Mouse (Mus musculus) neural tube, embryonic 10.5 days (tissue): Measurements from ENCODE around the gene Esrrg.

Experiments used
- DNase-seq: peaks from one replicate; pipeline ENCODE4 v3.0.0-alpha.2; 2017; ENCODE audit warnings: low spot score; ENCODE audit errors: extremely low spot score

Esrrg gene

DNA sequence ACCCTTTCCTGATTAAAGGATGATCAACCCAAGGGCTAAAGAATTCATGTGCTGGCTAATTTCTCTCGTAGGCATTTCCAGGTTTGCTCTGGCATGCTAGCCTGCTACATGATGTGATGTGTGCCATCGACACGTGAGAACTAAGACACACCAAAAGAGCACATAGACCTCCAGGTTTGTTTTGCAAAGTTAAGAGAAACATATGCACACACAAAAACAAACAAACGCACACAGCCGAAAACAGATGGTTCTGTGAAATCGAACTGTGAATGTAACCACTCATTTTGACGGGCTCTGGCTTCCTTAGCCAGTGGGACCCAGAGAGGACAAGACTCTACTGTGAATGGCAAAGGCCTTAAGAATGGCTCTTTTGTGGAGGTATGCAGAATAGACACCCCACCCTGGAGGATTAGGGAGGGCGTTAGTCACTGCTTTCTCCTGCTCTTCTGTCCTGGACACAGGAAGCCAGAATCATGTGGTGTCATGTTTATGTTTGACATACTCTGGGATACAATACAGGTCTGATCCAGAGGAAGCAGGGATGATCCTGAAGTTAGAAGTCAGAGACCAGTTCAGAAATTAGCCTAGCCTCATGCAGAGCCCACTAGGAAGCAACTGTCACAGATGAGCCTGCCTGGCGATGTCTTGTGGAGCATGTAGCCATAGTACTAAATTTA, 217.0 kb downstream of the Esrrg start:
- DNase-seq: no peak

DNA sequence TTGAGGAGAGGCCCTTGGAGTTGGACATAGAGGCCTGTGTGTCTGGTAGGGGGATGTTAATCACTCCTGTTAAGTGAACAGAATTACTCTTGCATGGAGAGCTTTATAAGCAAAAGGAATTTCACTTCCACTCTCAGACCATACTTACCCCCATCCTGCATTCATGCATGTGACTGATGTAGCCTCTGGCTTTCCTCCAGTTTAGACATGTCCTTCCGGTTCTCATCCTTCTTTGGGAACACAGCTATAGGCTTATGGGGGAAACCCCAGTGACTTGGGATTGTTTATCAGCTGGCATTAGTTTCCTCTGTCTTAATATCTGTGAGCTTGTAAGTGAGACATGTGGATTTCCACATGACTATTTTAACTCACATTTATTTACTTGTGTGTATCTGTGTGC, 217.5 kb downstream of the Esrrg start:
- DNase-seq: no peak

DNA sequence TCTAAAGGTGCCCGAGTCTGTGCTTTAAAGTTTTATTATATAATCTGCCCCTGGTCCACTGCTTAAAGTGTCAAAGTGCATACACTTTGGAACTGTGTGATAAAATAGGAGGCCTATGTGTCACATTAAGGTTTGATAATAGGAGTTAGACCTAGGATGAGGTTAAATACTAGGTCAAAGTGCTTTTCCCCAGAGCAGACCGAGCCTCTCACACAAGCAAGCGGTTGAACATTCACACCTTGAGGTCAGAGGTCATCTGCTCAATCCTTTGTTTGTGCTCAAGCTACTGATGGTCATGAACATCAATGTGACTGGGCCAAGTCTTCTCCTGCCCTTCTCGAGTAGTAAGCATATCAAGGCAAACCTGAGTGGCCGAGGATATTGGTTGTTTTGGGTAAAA, 218.3 kb downstream of the Esrrg start:
- DNase-seq: no peak

DNA sequence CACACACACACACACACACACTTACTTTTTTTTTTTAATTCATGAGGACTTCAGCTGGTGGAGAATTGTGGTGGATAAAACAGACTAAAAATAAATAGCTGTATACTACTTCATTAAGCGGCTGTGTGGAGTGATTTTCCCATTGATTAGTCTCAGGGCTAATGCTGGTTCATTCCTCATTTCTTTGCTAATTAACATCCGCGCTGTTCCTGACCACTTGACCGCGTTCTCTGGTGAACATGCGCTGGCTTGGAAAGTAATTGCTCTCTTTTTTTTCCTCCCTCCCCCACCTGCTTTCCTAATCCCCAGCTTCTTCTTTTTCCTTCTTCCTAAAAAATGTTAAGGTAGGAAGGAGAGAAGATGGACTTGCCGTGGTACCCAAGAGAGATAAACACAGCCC, 222.3 kb downstream of the Esrrg start:
- DNase-seq: no peak

DNA sequence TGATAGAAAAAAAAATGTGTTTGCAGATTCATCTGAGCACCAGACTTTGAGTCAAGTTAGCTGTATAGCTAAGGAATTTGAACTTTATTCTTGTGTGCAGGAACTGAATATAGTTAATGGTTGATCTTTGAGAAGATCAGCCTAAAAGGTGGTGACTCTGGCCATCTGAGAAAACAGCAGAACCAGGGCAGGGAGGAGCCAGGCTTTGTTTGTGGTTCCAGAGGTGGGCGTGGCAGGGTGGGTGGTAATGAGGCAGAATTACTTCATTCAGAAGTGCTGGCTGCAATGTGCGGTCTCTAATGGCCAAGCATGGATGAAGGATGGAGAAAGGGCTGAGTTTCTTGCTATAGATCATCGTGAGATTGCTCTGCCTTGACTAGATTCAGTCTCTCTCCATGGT, 224.3 kb downstream of the Esrrg start:
- no peak for DNase-seq

DNA sequence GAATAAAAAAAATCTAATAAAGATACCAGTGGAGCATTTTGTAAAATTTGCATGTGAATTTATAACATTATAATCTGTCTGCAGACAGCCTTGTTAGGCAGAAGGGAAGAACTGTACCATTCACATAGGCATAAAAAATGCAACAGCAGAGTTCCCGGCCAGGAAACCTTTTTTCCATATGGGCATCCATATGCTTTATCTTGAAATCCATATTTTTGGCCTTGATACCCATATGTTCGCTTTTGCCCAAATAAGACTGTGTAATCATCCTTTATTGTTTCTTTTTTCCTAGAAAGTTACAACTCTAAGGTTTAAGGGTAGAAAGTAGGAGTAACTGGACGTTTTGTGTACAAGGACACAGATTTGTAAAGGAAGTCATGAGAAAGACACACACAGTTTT, 226.0 kb downstream of the Esrrg start:
- DNase-seq: no peak

DNA sequence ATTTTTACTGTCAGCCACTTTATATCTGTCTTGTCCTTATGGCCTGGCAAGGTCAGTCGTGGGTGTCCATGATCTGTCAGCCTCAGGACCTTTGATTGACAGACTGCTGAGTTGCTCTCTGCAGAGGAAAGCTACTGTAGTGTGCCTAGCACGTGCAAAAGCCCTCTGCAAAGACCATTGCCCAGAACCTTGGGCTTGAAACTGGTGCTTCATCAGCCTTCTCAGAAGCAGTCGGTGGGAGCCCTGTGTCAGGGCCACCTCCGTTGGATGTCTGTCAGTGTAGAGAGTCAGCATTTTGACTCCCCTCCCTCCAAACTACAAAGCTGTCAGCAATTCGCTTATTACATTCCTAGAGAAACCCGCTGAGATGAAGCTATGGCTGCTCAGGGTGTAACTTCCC, 227.8 kb downstream of the Esrrg start:
- DNase-seq: no peak

DNA sequence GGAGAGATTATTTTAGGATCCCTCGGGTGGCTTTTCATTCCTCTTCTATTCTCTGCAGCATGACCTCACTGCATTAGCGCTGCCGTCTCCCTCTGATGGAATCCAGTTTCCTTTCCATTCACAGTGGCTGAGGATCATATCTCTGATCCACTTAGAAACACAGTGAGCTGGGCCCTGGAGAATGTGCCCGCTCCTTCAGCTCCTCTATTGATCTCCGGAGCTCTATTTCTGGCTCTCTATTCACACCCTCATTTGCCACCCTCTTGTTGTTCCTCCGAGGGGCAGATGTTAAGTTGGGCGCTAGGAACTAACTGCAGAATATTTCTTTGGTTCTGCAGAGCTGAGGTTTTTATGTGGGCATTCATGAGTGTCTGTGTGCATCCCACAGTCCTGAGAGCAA, 228.3 kb downstream of the Esrrg start:
- no peak for DNase-seq

DNA sequence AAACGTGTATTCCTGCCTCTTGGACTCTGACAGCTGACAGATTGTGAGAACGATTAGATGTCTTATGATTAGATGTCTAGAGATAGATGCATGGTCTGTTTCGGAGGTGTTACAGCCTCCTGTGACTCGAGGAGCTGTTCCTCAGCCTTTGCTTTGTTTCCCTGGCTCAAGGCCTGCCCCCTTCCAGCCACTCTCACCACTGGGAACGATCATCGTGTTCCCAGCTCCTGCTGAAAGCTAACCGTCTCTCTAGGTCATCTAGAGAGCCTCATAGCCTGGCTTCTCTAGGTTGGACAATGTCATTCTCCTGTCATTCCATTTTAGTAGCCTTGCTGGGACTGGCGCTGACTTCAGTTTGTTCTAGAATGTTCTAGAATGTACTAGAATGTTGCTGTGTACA, 233.0 kb downstream of the Esrrg start:
- DNase-seq: no peak

DNA sequence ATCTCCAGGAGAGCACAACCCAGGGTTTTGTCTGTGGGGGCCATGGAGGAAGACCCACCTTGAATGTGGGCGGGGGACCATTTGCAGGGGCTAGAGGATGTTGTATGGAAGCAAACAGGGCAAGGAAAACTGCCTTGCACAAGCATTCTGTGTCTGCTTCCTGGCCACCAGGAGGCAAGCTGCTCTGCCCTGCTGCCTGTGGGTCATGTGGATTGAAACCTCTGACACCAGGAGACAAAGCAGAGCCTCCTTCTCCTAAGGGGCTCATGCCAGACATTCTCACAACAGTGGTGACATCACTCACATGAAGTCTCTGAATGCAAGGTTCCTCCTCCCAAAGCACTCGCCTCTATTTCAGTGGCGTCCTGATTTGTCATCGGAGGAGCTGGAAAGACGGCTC, 234.1 kb downstream of the Esrrg start:
- no peak for DNase-seq

DNA sequence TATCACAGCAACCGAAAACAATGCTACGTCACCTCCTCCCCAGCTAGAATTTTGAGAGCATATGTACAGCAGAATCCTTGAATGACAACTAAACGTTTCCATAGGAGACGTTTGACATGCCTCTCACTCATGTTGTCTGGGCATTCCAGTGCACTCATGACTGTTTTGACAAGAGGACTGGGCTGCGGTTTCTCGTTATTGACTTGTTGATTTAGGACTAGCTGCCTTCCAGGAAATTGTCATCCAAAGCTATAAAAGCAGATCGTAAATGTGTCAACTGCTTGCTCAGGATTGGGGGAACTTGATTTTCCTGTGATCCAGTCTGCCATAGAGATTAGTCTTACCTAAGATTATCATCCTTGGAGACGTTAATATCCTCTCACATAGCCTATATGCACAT, 245.6 kb downstream of the Esrrg start:
- DNase-seq: no peak

DNA sequence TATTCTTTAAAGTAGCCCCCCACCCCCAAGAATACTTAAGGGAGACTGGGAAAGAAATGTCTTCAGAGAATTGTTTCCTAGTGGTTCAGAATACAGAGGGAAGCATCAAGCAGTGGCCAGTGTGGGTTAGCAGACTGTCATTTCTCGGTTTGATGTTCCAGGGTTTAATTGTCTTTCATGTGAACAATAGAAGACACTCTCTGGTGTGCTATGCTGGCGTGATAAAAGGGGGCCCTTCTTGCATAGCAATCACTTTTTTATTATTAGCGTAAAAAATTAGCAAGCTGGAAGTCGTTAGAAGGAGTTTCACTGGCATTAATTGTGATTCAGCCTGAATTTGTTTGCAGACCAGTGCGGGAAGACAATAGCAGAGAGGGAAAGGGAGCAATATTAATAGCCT, 253.7 kb downstream of the Esrrg start:
- DNase-seq: no peak

DNA sequence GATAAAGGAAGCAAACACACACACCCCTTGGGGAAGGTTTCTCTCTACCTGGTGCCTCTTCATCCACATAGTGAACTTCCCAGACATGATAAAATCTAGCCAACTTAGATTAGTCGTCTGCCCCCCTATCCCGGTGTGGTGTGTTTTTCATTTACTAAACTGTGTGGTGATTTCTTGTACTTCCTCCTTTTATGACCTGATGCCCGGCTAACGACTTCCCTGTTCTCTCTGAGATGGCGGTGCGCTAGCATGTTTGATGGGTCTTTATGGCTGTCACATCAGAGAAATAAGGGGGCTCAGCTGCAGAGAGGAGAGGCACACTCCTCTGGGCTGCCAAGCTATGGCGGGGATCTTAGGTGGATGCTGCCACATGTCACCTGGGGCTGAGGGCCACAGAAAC, 259.8 kb downstream of the Esrrg start:
- DNase-seq: no peak

DNA sequence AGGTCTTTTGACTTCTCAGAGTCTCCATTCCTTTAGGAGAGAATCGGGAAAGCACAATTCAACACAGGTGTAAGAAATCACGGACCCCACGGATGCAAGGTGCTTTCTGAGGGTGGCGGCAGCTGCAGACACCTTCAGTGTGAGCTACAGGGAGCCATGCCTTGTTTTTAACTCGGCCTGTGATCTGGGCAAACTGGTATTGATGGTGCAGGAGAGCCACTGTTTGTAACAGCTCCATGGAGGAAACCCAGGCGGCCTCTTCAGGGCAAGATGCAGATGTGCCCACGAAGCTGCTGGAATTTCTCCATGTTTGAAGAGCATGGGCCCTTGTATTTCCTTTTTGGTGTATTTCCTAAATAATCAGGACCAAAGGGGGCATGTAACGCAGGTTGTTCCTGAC, 263.6 kb downstream of the Esrrg start:
- DNase-seq: no peak

DNA sequence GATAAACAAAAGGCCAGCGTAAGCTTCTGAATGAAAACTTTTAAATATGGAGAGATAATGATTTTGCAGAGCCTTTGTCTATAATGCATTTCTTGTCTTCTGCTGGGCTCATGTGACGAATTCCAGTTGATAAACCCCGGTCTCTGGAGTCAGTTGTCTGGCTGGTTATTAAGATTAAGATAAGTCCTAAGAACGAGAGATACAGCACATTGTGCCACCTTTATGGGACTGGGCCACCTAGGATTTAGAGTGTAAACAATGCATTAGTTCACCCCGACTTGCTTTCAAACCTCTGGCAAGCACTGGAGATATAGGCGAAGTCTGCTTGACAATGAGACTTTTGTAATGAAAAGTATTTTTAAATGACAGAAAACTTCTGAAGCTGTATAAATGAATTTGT, 264.2 kb downstream of the Esrrg start:
- DNase-seq: no peak

DNA sequence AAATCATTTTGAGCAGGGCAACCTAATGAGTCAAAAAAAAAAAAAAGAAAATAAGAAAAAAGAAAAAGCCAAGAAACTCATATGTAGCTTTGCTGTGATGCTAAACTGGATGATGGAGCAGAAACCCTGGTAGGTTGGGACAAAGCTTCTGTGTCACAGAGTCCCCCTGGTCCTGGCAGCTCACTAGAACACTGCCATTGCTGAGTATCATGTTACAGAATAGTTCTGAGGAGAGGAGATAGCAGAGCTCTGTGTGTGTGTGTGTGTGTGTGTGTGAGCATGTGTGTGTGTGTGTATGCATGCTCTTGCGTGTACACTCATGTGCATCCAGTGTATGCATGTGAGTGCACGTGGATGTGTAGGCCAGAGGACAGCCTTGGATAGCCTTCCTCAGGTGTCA, 265.2 kb downstream of the Esrrg start:
- DNase-seq: no peak

DNA sequence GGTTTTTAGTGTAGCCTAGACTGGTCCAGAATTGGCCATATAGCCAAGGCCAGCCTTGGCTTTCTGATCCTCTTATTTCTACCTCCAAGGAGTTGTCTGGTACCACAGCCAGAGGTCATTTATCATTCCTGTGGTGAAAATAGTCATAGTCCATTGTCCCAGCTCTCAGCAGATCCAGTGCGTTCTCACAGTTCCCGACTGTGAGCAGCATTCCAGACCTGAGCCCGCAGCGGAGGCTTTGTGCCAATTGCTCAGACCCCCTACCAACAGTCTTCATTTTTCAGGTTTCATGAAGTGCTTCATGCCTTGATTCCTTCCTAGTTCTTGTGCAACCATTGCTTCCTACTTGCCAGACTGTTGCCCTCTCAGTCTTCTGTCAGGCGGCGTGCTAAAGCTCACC, 278.7 kb downstream of the Esrrg start:
- DNase-seq: no peak

DNA sequence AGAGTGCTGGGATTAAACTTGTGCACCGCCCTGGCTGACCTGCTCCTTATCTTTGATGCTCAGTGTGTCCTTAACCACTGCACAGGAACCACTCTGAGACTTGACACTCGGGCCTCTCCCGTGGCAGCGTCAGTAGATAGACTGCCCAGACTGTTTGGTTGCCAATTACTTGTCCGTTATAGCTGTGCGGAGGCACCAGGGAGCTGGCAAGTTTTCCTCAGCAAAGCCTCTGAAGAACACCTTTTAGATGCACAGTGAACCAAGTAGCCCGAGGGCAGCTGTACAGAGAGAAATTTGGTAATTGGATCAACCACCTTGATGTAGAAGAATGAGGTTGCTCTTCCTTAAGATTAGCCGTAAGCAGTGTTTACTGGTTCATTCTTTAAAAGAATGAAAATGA, 279.6 kb downstream of the Esrrg start:
- no peak for DNase-seq

DNA sequence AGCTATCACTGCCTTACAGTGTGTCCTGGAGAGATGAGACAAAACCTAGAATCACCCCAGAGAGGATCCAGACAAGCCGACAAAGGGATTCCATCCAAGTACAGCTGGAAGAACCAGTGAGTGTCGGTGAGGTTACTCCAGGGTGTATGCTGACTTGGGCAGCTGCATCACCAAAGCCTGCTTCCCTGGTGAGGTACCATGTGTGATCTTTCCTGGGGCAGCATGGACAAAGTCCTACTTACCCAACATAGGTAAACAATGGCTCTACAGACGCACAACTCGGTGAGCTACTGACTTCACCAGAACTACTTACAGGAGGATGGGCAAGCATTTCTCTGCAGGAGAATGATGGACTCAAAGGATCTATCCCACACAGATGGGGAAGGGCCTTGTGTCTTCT, 280.5 kb downstream of the Esrrg start:
- DNase-seq: no peak

DNA sequence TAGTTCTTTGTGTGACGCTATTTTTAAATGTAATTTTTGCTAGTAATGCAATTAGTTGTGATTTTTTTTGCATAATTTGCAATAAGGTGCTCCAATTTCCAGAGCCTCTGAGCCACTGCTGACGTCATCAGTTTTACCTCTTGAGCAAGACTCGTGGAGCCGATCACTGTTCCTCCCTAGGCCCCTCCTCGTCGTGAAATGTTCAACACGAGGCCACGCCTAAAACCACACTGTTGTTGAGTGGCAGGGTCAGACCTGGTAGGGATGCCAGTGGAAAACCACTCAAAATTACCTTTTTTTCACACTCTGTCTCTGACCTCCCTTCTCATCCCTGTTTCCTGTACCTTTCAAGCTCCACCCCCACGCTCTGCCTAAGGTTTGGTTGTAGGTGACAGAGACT, 282.7 kb downstream of the Esrrg start:
- DNase-seq: no peak

DNA sequence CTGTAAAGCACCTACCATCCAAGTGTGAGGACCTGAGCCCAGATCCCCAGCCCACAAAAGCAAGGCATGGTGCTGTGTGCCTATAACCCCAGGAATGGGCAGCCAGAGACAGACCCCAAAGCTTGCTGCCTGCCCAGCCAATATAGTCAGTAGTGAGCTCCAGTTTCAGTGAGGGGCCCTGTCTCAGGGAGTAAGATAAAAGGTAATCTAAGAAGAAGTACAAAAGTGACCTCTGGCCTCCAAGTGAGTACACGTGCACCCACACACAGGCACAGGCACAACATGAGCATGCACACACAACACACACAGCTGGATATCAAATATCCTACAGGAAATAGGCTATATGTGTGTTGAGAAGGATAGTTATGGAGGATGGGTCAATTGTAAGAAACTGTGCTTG, 286.9 kb downstream of the Esrrg start:
- DNase-seq: no peak

DNA sequence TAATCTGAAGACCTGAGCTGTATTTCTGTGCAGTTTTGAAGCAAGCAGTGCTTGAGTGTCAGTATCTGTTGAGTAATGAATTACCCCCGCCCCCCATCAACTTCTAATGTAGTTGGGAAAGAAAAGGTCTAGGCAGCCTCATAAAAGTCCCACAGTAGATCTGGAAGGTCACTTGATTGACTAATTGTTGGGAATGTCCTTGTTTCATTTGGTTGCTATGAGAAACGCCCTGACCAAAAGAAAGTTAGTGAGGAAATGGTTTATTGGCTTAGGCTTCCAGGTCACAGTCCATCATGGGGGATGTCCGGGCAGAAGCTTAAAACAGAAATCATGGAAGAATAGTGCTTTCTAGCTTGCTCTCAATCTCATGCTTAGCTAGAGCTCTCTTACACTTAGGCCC, 287.7 kb downstream of the Esrrg start:
- no peak for DNase-seq

DNA sequence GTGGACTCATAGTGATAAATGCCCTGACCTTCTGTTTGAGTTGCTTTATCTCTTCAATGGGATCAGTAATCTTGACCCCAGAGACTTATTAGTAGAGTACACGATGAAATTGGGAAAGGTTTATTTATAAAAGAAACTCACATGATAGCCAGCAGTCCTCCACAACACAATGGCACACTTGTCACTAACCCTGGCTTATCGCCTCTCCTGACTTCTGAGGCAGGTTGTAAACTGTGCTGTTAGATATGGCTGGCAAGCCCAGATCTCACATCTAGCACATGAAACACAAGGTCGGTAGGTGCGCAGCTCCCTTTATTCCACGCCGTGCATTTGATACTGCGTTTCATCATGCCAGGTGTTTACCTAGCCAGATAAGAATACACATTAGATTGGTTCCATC, 288.3 kb downstream of the Esrrg start:
- DNase-seq: no peak

DNA sequence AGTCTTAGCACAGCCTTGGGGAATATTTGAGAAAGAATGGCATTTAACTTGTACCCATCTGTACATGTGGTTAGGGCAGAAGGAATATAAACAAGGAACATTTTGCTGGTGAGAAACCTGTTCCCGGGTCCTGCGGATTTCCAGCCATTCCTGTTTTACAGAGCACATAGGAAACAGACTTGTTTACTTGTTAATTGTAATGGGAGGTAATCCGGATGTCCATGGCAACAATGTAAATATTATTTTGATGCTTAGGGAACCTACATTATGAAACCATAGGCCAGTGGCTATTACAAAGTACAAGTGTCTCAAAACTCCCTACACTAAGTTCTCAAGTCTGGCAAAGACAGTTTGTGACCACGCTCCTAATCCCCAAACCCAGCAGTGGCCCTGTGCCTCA, 290.9 kb downstream of the Esrrg start:
- no peak for DNase-seq
